Mouse (Mus musculus) left cerebral cortex, adult 2 months (tissue): ENCODE results near the gene Nlrp9b. TPM values are rescaled to one million over a fixed set of nuclear protein-coding genes. Genes with fewer than 3 reads are reported as not detected.
"Not testable (repeated sequence)": the region's sequence is repeated elsewhere in the genome, so short reads cannot be mapped to it uniquely, and the experiment has no call there.

Experiments
- DNase-seq, 2 experiments: peaks; one replicate each; pipeline ENCODE4 v3.0.0; 2021 to 2022; ENCODE audit warnings: low spot score in 2 of 2, mixed read lengths in 1 of 2; ENCODE audit errors: extremely low spot score in 1 of 2
- H3K27ac ChIP-seq: fragments of 200-600 bp; 2 replicates; pipeline ENCODE4 v1.8.1; 2022
- H3K4me3 ChIP-seq: fragments of 200-600 bp; 2 replicates; pipeline ENCODE4 v1.8.1; 2022
- CTCF ChIP-seq: fragments of 200-600 bp; IDR thresholded peaks from 2 replicates; pipeline ENCODE4 v1.8.1; 2022; ENCODE audit warnings: antibody characterized with exemption, mild to moderate bottlenecking, moderate library complexity
- intact Hi-C: fragments of 180-260 bp; cut with DNase I; formaldehyde crosslinking; loops from one replicate; pipeline ENCODE4 v1.15.1; 2025
- long read RNA-seq, 2 experiments: library from polyadenylated mRNA; stranded (forward); transcript quantifications; one replicate each; pipeline ENCODE4 v2.0.0; 2021; ENCODE audit warnings: borderline mapping rate in 2 of 2
- total RNA-seq, 2 experiments: library from RNA; stranded (reverse); gene quantifications; 2 replicates each; pipeline ENCODE4 v1.2.3; 2021

The Nlrp9b gene
- not detected for total RNA-seq
- long read RNA-seq, experiment 1 = 0 reads
- long read RNA-seq, experiment 2 = 0 reads

GRCm38 (mm10) chr7:19991165-19991564 is at the start of gene Nlrp9b:
Gene Nlrp9b, plus strand, starts transcription at chr7:19991465.
- H3K4me3 ChIP-seq, DNase-seq, H3K27ac ChIP-seq, intact Hi-C loops: not testable (repeated sequence)

- Histone ChIP-seq H3K4me3 (no peak overlapping the region), H3K27ac (no peak overlapping the region)
- no peak for DNase-seq
- no peak for TF ChIP-seq CTCF
- intact Hi-C loops = no loop called here
Measured at GRCm38 (mm10) chr7:19944709-19945108, 46.6 kb upstream of the Nlrp9b start.

DNA sequence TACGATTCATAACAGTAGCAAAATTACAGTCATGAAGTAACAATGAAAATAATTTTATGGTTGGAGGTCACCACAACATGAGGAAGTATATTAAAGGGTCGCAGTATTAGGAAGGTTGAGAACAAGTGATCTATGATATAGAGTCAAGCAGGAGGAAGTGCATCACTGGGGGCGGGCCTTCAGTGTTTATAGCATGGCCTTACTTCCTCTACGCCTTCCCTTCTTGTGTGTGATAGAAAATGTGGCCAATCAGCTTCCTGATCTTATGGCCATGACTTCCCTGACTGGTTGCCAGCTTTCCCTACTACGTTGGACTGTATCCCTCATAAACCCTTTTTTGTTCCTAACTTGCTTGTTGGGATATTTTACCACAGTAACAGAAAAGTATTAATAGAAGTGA is 46.1 kb upstream of the Nlrp9b start:
- no peak for DNase-seq
- Histone ChIP-seq H3K4me3 (no peak overlapping the region), H3K27ac (no peak overlapping the region)
- no peak for TF ChIP-seq CTCF
- intact Hi-C loops = no loop called here

- no peak for TF ChIP-seq CTCF
- no peak overlapping the region for H3K27ac ChIP-seq
- no peak overlapping the region for H3K4me3 ChIP-seq
- intact Hi-C loops = no loop called here
- no peak for DNase-seq
Measured at GRCm38 (mm10) chr7:19945821-19946515, 45.3 kb upstream of the Nlrp9b start.

DNA sequence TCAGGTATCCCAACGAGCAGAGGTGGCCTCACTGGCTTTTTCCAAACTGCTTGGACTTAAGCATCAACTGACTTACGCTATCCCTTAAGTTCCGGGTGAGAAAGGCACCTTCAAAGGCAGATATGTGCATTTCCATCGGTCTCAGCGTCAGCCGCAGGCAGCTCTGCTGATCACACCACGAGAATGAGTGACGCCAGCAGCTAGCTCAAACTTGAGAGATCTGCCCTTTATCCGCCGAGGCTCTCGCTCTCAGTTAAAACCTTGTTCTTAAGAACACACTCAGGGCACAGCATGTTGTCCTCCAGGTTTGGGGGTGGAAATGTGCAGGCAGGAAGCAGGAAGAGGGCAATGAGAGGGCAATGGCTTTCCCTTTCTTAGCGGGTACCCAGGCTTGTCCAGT is 42.3 kb upstream of the Nlrp9b start:
- no peak for DNase-seq
- intact Hi-C loops = no loop called here
- no peak overlapping the region for H3K4me3 ChIP-seq
- no peak for TF ChIP-seq CTCF
- H3K27ac ChIP-seq = no peak overlapping the region

- TF ChIP-seq CTCF = no peak
- no peak for DNase-seq
- intact Hi-C loops = no loop called here
Measured at GRCm38 (mm10) chr7:19949996-19950395, 41.3 kb upstream of the Nlrp9b start.

DNA sequence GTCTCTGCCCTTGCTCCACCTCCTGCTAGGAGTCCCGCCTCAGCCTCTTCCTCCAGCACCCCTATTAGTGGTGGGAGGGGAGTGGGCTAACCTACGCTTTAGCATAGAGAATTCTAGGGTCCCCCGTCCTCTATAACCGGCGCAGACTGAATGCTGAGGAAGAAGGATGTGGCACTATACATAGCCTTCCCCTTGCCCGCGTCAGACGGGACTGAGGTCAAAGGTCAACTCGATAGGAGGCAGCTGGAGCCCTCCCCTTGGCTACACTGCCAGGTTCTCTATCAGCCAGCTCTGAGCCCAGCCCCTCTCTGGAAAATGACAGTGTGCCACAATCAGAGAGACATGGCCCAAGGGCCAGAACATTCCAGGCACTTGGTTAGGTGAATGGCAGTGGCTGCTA is 40.7 kb upstream of the Nlrp9b start, which contains the start of gene Igsf23:
TSS of gene Igsf23 (minus strand) at position 168 of the 400 bp plus-strand sequence.
- no peak for DNase-seq
- no peak within 1 kb of the TSS for H3K27ac ChIP-seq
- intact Hi-C loops = no loop called here
- no peak within 1 kb of the TSS for H3K4me3 ChIP-seq
- no peak for TF ChIP-seq CTCF

More at GRCm38 (mm10) chr7:19949996-19950395, 41.3 kb upstream of the Nlrp9b start:
- Histone ChIP-seq H3K4me3 (no peak overlapping the region), H3K27ac (no peak overlapping the region)

DNA sequence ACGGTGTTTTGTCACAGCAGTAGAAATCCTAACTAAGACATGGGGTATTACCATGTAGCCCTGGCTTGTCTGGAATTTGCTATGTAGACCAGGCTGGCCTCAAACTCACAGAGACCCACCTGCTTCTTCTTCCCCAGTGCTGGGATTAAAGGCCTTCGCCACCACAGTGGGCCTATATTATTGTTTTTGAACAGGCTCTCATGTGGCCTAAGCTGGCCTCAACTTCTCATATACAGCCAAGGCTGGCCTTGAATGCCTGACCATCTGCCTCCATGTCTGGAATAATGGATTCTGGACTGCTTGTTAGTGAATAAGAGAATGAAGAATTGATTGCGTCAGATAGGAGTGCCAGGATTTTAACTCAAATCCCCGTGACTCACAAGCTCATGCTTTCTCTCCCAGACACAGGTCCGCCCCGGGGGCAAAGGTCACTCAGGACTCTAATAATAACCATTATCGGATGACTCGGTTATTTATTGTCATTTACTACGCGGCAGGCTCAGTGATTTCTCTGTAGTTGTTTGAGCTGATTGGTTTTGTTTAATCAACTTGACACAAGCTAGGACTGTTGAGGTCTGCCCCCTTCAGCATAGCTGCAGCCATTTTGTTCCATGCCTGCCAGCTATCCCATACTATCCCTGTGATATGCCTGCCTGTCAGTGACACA is 38.8 kb upstream of the Nlrp9b start:
- DNase-seq = no peak
- Histone ChIP-seq H3K4me3 (no peak overlapping the region), H3K27ac (no peak overlapping the region)
- TF ChIP-seq CTCF = no peak
- intact Hi-C loops = no loop called here

- no peak for TF ChIP-seq CTCF
- intact Hi-C loops = no loop called here
- H3K4me3 ChIP-seq = no peak overlapping the region
- no peak for DNase-seq
- no peak overlapping the region for H3K27ac ChIP-seq
Measured at GRCm38 (mm10) chr7:19953054-19953453, 38.2 kb upstream of the Nlrp9b start.

DNA sequence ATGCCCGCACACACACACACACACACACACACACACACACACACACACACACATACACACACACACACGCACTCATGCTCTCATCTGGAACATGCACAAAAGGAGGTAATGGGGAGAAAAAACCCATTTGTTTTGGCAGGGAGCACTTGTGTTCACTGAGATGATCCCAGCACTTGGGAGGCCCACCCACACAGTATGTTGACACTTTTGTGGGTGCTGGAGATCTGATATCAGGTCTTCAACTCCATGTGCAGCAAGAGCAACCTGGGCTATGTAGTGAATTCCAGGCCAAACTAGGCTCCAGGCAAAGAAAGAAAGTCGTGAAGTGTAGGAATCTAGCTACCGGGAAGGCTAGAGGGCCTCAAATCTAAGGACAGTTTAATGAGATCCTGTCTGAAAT is 35.4 kb upstream of the Nlrp9b start:
- TF ChIP-seq CTCF = no peak
- Histone ChIP-seq H3K4me3 (no peak overlapping the region), H3K27ac (no peak overlapping the region)
- no peak for DNase-seq
- intact Hi-C loops = loop anchor here (1.0 to 5.0 kb wide), 3 partner anchors 23 to 154 kb away; no protein-coding TSS in a partner anchor

DNA sequence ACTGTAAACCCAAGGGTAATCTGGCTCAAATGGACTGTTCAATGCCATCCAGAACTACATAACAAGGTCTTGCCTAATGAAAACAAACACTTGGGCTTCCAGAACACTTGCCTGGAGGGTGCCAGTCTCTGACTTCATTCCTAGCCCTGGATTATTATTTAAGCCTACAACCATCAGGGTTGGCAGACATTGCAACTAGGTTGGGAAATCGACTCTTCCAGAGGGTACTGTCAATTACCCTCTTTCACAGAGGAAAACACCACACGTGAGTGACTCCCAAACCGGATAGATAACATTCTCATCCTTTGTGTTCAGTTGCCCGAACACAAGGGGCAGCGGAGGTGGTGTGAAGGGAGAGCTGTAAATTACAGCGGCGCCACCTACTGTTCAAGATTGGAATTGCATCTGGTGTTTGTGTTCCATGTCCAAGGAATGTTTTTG is 34.9 kb upstream of the Nlrp9b start:
- no peak overlapping the region for H3K27ac ChIP-seq
- H3K4me3 ChIP-seq = no peak overlapping the region
- peak; percentile 81 to 92 for DNase-seq
- intact Hi-C loops = loop anchor here (1.0 to 5.0 kb wide), 3 partner anchors 23 to 154 kb away; no protein-coding TSS in a partner anchor
- peak; percentile 82 for TF ChIP-seq CTCF

DNA sequence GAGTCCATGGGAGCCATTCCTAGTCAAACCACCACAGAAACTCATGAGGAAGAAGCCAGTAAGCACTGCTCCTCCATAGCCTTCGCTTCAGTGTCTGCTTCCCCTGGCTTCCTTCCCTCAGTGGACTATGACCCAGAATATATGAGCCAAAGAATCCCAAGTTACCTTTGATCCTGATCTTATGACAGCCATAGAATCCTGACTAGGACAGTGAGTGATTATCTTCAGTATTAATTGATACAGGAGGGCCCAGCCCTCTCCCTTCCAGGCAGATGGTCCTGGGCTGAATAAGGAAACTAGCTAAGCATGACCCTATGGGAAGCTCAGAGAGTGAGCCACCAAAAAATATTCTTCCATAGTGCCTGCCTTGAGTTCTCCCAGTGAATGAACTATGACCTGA is 28.8 kb upstream of the Nlrp9b start:
- Histone ChIP-seq H3K27ac (no peak overlapping the region), H3K4me3 (no peak overlapping the region)
- intact Hi-C loops = no loop called here
- TF ChIP-seq CTCF = no peak
- no peak for DNase-seq
